Mouse (Mus musculus): ENCODE results near the gene Tgfb2.

Tgfb2 gene

DNA sequence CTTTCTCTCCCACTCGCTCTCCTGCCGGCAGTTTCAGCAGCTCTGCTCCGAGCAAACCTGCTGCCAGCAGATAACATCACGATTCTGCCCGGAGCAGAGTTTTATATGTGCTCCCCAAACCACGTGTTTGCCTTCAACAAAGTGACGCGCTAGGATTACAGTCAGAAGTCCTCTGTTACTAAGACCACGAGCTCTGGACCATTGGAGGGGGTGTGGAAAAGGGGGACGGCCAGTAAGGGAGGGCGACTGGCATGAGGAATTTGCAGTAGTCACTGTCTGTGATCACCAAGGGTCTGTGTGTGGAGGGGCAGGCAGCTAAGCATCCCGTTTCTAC, at the start of gene Tgfb2:
Gene Tgfb2 (minus strand): TSS at position 75 of the 334 bp plus-strand sequence.
- in situ Hi-C loops (cut with MboI, MseI), result loop anchor here (5.0 to 10.0 kb wide), 2 partner anchors 1029 to 1161 kb away; no protein-coding TSS in a partner anchor

DNA sequence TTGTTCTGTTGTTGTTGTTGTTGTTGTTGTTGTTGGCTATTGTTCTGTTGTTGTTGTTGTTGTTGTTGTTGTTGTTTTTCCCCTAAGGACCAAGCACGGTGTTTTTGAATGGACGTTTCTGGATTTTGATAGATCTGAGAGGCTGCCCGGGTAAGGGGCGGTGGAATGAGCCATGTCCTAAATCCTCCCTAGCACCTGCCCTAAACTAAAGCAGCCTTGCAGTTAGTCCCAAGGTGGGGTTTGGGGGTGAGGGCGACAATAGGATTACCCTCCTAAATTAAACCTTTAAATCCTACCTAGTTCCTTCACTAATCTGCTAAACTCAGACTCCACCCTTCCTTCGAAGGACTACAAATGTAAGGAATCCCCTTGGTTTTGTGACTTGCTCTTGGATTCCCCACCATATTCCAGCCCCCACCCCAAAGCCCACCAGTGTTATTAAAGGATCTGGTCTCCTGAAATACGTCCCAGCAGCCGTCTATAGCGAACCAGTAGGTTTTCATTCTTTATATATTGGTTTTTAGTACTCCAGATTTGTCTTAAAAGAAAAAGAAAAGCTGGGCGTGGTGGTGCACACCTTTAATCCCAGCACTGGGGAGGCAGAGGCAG, 44.0 kb upstream of the Tgfb2 start:
- in situ Hi-C loops (cut with MboI, MseI), result loop anchor here (25.0 kb wide), 2 partner anchors 1437 to 1887 kb away; no protein-coding TSS in a partner anchor

DNA sequence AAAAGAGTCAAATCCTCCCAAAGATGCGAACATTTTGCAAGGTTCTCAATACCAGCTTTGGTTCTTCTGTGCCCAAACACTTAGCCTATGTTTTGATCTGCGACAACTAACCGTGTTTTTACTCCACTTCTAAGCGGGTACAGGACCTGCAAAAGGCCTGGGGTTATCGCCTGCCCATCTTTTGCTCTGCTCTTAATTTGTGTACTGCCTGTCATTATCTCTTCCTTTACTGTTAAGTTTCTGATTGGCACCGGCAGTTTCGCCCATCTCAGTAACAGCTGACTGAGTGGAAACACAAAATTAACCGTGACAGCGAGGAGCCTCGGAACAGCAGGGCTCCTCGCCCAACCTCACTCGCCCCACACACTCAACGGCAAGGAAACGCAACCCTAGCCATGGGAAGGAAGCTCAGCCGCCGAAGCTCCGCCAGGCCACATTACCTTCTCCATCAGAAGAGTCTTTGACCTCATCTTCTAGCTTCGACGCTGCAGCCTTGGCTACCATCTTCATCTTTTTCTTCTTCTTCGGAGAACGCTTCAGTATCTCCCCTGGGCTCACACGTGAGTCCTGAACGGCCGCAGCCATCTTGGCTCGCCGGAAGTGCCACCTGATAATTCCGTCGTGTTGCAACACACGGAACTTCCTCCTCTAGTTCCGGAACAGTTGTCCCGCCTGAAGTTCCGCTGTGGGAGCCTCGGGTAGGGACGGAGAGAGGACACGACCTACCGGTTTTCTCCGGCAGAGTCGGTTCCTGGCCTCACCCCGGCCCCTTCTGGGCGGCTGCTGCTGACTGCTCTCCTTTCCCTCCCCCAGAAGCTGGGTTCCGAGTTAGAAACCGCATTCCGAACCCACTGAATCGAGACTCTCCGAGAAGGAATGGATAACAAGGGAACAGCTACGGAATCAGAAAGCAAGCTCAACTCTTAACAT, 43.2 kb upstream of the Tgfb2 start, which contains the start of gene Rrp15:
Gene Rrp15 (minus strand): TSS at position 635 of the 930 bp plus-strand sequence.
- in situ Hi-C loops (cut with MboI, MseI), result loop anchor here (25.0 kb wide), 2 partner anchors 1437 to 1887 kb away; no protein-coding TSS in a partner anchor

DNA sequence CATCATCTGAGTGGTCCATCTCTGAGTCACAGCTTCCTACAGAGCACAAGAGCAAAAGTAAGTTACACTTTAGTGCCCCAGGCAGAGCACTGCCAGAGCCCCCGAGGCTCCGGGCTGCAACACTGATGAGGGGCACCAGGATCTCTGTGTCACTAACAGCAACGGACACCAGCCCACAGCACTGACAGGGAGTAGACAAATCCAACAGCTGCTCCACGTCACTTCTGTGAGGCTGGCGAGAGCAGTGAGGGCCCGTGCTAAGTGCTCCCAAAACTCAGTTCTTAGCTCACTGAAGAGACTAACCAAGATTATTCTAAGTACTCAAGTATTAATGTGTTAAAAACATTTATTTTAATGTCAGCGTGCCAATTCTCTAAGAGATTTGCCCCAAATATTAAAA, 34.0 kb upstream of the Tgfb2 start:
- in situ Hi-C loops (cut with MboI, MseI), result loop anchor here (25.0 kb wide), 2 partner anchors 1428 to 1878 kb away; no protein-coding TSS in a partner anchor

DNA sequence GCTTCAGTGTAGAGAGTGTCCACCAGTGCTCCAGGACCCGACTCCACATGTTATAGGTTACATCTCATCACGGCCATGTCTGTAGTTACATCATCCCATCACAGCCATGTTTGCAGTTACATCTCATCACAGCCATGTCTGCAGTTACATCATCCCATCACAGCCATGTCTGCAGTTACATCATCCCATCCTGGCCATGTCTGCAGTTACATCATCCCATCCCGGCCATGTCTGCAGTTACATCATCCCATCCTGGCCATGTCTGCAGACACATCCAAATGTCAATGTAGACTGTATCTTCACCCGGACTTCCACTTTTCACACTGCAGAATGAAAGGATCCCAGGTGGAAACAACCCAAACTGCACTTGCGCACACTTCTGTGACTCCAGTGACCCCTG, 29.7 kb upstream of the Tgfb2 start:
- in situ Hi-C loops (cut with MboI, MseI), result loop anchor here (25.0 kb wide), 2 partner anchors 1423 to 1873 kb away; no protein-coding TSS in a partner anchor

DNA sequence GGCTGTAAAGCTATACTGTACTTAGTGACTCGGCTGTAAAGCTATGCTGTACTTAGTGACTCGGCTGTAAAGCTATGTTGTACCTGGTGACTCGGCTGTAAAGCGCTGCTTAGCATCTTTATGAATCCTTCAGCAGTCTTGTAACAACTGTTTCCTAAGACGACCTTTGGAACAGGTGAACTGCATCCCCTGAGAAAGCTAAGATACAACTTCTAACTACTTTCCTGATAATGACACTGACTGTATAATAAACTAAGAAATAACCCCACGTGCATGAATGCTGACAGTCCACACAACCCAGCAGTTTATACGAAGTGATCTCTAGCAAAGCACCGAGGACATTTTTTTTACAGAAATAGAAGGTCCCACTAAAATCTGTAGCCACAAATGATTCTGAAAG, 27.3 kb upstream of the Tgfb2 start:
- in situ Hi-C loops (cut with MboI, MseI), result loop anchor here (25.0 kb wide), 2 partner anchors 1421 to 1871 kb away; no protein-coding TSS in a partner anchor

DNA sequence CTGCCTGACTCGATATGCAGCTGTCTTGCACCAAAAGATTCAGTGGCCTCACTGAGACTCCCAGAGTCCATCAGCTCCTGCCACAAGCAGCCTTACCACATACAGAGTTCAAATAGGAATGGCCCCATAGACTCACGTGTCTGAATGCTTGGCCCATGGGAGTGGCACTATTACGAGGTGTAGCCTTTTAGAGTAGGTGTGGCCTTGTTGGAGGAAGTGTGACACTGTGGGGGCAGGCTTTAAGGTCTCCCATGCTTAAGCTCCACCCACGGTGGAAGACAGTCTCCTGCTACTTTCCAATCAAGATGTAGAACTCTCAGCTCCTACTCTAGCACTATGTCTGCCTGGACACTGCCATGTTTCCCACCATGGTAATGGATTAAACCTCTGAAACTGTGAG, 23.0 kb upstream of the Tgfb2 start:
- in situ Hi-C loops (cut with MboI, MseI), result loop anchor here (10.0 to 25.0 kb wide), 3 partner anchors 1184 to 1866 kb away; no protein-coding TSS in a partner anchor

DNA sequence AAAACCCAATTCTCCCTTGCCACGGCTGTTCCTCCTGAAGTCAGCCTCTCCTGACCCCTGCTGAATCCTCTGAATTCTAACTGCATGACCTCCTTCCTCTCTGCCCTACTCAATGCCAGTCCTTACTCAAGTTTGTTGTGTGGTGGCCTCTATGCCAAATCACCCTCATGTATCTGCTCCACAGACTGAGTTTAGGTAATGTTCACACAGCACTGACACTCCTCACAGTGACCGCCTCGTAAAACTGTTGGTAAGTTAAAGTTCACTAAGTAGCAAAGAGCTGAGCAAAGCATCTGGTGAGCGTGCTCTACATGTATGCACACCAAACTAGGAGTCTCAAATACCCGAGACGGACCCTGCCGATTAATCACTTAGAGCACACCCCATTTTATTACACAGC, 20.3 kb upstream of the Tgfb2 start:
- in situ Hi-C loops (cut with MboI, MseI), result loop anchor here (10.0 to 25.0 kb wide), 3 partner anchors 1181 to 1864 kb away; no protein-coding TSS in a partner anchor

DNA sequence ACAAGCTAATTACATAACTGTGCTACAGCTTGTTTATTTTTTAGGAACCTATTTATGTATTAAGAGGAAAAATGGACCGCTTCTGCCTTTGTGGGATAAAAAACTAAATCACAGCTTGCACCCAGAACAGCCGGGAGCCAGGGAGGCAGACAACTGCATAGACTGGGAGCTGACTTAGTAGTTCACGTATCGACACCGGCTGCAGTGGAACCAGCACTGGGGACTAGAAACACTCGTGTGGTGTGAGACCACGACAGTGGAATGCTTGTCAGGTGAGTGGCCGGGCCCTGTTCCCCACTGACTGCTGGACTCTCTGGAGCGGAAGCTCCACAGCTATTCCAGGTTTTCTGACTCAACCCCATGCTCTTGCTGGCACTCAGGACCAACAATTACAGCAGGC, 16.5 kb upstream of the Tgfb2 start:
- in situ Hi-C loops (cut with MboI, MseI), result loop anchor here in 1 of 2 experiments (5.0 to 10.0 kb wide), 2 partner anchors 265 to 1177 kb away; no protein-coding TSS in a partner anchor

DNA sequence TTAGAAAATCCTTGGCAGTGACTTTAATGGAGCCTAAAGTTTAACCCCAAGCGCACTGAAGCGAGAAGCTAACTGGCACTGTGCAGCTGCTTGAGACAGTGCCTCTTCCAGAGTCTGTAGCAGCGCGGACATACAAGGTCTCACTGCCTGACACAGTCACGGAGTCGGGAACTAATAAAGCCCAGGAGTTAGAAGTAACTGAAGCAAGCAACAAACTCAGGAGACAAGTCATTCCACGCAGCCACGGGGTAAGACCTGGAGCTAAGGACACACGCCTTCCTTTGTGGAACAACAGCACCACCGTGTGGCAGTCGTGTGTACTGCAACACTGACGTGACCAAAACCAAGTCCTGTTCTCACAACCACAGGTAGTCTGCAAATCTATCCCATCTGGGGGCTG, 16.1 kb upstream of the Tgfb2 start:
- in situ Hi-C loops (cut with MboI, MseI), result loop anchor here in 1 of 2 experiments (5.0 to 10.0 kb wide), 2 partner anchors 265 to 1177 kb away; no protein-coding TSS in a partner anchor

DNA sequence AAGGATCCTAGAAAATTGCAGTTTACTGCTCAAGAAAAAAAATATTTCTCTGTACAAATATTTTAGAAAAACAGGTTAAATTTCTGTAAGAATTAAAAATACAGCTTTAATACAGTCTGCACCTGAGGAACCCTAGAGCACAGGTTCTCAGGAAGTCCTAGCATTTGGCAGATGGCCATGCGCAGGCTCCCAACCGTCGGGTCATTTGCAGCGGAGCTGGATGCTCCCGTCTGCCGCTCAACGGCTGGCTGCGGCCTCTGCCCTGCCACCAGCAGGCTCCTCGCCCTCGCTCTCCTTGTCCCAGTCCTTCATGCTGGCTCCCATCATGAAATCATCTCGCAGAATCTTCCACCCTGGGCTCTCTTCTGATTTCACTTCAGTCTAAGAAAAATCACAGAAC, 15.4 kb upstream of the Tgfb2 start:
- in situ Hi-C loops (cut with MboI, MseI), result loop anchor here in 1 of 2 experiments (5.0 to 10.0 kb wide), 2 partner anchors 264 to 1176 kb away; no protein-coding TSS in a partner anchor

DNA sequence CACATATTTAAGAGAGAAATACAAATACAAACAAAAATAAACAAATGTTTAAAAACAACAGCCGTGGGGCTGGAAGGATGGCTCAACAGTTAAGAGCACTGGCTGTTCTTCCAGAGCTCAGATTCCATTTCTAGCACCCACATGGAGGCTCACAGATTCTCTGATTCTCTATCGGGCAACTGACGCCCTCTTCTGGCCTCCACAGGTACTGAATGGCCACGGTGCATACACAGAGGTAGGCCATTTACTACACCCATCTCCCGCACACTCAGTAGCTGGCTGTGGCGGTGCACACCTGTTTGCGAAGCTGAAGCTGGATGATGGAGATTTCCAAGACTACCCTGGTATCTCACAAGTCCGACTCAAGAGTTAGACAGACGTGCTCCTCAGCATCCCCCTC, 13.9 kb upstream of the Tgfb2 start:
- in situ Hi-C loops (cut with MboI, MseI), result loop anchor here in 1 of 2 experiments (5.0 to 10.0 kb wide), 2 partner anchors 262 to 1175 kb away; no protein-coding TSS in a partner anchor

DNA sequence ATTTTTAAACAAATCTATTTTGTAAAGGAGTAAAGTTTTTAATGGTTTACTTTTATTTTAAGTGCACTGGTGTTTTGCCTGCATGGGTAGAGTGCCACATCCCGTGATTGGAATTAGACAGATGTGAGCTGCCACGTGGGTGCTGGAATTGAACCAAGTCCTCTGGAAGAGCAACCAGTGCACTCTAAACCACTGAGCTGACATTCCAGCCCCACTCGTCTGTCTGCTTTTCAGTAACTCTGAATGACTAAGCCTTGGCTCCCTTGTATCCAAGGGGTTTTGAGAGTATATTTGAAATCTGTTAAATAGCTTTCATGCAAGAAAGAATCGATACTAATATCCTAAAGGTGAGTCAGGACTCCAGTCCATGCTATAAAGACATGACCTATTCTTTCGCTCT, 13.1 kb upstream of the Tgfb2 start:
- in situ Hi-C loops (cut with MboI, MseI), result no loop called here

DNA sequence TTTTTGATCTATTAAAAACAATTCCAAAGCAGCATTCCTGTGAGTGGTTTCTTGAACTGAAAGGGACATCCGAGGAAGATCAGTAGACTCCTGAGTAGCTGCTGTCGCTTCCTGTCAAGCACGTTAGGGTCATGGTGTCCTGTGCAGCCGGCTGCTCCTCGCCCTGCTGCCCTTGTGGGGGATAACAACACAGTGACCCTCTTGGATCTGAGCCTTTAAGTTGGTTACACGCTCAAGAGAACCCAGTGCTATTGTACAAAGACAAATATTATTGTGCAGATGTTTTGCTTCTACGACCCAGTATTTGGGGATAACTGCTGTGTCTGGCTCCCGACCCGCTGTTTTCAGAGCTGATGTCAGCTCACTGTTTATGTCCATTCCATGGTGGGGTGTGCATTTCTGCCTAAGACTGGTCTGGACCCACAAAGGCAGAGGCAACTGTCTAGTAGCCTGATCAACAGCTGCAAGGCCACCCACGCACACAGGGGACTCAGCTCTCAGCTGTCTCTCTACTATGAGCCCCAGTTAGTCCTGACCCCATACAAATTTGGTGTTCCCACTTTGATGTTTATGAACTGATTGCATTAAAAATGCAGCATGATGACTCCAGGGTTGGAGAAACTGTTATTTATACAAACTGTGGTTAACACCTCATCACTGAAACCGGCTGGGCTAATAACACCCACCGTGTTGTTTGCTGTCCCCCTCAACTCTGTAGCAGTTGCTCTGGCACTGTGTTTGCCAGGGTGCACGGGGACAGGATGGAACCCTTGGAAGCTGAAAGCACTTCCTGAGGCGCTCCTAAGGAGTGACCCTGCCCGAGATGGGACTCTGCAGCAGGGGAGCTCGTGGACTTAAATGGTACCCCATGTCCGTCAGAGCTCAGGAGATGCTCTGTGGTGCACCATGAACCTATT, 9.4 kb upstream of the Tgfb2 start:
- in situ Hi-C loops (cut with MboI, MseI), result loop anchor here in 1 of 2 experiments (5.0 kb wide), 1 partner anchor 1033 kb away; no protein-coding TSS in a partner anchor

DNA sequence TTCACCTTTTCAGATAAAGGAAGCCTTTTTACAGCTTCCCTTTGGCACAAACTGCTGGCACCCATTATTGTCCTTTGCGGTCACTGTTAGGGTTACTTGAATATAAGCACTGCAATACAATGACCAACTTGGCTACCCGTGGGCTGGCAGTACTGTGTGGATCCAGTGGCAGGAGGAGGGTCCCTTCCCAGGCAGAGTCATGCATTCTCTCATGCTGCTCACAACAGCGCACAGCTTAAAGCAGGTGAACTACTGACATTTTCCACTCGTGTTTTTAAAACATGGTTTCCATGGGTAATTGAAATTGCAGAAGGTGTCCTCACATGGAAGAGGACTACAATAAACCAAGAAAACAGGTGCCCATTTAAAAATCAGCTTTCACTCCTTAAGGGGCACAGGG, 8.4 kb upstream of the Tgfb2 start:
- in situ Hi-C loops (cut with MboI, MseI), result loop anchor here in 1 of 2 experiments (5.0 kb wide), 1 partner anchor 1032 kb away; no protein-coding TSS in a partner anchor

DNA sequence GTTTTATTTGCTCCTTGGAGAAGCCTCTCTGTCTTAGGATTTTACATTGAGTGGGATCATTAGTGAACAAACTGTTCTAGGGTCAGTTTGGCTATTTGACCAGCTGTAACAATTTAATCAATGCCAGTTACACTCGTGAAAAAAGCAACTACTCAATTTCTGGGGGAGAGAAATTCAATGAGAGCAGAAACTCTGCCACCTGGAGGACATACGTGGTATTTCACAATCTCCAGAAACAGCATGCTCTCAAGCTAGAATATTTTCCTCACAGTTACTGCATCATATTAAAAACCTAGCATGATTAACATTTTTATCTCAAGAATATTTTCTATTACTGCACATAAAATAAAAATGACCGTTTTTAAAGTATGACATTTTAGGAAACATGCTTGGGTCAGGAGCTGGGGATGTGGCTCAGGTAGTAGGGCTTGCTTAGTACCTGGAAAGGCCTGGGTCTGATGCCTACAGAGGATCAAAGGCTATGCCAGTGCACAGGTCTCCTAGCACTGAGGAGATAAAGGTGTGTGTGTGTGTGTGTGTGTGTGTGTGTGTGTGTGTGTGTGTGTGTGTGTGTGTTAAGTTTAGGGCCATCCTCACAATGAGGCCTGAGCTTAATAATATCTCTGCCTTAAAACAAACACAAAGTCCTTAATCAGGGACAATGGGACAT, 7.1 kb upstream of the Tgfb2 start:
- in situ Hi-C loops (cut with MboI, MseI), result loop anchor here in 1 of 2 experiments (5.0 kb wide), 1 partner anchor 1031 kb away; no protein-coding TSS in a partner anchor

DNA sequence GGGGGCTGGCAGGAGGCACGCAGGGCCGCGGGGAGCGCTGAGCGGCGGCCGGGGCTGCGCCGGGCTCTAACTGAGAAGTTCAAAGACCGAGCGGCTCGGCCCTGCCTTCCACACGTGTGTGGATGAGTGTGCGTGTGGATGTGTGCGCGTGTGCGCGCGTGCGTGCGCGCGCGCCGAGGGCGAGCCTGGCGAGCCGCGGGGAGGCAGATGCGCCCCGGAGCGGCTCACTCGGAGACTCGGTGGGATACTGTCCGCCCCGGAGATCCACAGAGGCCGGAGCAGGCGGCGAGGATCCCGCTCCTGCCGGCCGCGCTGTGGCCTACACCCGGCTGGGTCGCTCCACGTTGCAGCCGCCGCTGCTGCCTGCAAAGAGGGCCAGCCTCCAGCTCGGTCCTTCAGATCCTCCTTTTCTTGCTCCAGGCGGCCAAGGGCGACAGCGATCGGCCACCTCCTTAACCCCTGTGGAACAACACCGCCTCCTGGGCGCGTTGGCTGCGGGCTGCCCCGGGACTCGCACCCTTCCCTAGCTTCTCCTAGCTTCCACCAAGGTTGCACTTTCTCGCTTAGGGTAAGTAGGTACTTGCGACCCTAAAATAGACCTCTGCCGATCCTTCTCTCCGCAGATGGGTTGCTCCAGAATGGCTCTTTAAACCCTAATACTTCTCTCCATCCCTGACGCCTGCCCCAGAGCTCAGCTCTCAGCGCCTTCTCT, 430 bp downstream of the Tgfb2 start:
- in situ Hi-C loops (cut with MboI, MseI), result loop anchor here (5.0 to 10.0 kb wide), 2 partner anchors 1028 to 1161 kb away; no protein-coding TSS in a partner anchor

DNA sequence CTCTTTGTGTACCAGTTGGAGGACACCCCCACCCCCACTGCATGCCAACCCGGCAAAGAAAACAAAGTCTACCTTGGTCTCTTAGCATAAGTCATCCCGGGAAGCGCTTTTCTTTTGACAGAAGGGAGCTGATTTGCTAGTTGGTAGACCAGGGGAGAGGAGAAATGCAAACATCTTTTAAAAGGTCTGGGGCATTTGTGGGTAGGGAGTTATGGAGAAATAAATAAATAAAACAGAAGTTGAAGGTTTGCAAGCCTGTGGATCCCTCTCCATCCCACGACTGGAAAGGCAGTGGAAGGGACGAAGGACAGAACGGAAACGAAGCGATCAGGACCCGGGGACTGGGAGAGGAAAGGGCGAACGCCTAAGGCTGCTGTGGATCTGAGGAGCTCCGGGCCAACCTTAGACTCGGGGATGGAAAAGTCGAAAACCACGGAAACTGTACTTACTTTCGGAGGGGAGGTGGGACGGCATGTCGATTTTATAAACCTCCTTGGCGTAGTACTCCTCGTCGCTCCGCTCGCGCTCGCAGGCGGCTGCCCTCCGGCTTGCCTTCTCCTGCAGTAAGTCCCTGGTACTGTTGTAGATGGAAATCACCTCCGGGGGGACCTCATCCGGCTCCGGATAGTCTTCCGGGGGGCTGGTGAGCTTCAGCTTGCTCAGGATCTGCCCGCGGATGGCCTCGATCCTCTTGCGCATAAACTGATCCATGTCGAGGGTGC, 1.6 kb downstream of the Tgfb2 start:
- in situ Hi-C loops (cut with MboI, MseI), result loop anchor here in 1 of 2 experiments (10.0 kb wide), 1 partner anchor 1159 kb away; no protein-coding TSS in a partner anchor

All from T-helper 17 cell (primary cell).